ENCODE assay signal across 8 mouse cellular contexts in the genomic region with DNA sequence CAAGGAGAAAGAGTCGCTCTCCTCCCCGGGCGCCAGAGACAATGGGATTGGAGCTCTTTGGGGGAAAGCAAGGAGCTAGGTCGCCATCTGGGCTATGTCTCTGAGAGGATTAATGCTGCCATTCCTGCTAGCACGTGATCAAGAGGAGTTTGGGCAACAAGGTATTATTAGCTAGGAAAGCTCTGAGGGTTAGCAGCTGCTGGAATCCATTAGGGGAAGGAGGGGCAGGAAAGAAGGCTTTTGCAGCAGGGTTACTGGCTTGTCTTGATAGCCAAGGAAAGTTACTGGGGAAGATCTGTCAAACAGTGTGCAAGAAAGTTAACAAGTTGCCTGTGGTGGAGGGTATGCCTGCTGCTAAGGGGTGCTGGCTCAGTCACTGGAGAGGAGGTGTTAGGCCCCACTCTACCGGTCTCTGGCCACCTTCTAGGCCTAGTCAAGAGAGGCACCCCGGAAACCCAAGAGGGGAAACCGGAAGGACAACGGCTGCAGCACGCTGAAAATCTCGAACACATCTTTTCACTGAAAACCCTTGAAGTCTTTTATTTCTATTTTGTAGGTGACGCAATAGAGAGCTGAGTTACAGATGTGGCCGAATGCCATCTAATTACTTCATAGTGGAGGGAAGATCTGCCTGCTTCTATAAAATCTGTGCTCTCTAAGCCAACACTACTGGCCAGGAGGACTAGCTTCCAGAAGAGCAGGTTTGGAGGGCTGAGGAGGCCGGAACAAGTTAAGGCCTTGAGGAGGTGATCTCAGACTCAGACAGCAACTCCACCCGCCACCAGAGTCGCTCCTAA.
DNase-seq lines count a peak whose midpoint lies in the region; ATAC-seq and TF ChIP-seq lines count a peak whose summit lies in the region.

No protein-coding gene starts in this region.

- no peaks in the 10 kb centered on the region for H3K36me3 ChIP-seq in thymus, adult 2 months (ENCODE audit: control insufficient read depth, insufficient read depth, low read length)

- intact Hi-C loops in heart, postnatal 10 days (cut with DNase I): no loop called here
- intact Hi-C loops in left cerebral cortex, postnatal 10 days (cut with DNase I): no loop called here

- no peak for TF ChIP-seq CTCF in thymus, adult 2 months (IDR thresholded peaks at IDR 0.05; ENCODE audit: borderline replicate concordance, control insufficient read depth, extremely low read depth, insufficient read depth, low read length, poor library complexity)

- peak; percentile 14 for DNase-seq in Muller cell, postnatal 12 days (ENCODE audit: inconsistent ontology term)
- peak; percentile 69 for DNase-seq in embryo, embryonic 10 days (ENCODE audit: low spot score)
- peak; percentile 26 to 31 for DNase-seq in heart, postnatal 10 days
- DNase-seq in mesoderm, embryonic 11.5 days (ENCODE audit: low read depth, low spot score): peak; percentile 62
- no peak for DNase-seq in left cerebral cortex, postnatal 10 days (ENCODE audit: extremely low spot score in 1 of 2, low spot score in 2 of 2)
- no peak for DNase-seq in right cerebral cortex, adult 18-20 months
- no peak for DNase-seq in thymus, adult 2 months

- ATAC-seq in monocyte, adult 5-6 weeks (replicated peaks; ENCODE audit: insufficient number of reproducible peaks, low FRiP score, low TSS enrichment, poor library complexity, severe bottlenecking): no peak

- no peak overlapping the region for H3K27ac ChIP-seq in thymus, adult 2 months (ENCODE audit: control insufficient read depth, insufficient read depth, low read length)

- no peak for TF ChIP-seq POLR2A in thymus, adult 2 months (IDR thresholded peaks at IDR 0.05; ENCODE audit: control insufficient read depth, extremely low read depth, insufficient read depth, low read length, poor library complexity)

- H3K4me1 ChIP-seq in thymus, adult 2 months (replicated peaks; ENCODE audit: control insufficient read depth, insufficient read depth, low read length): no peaks in the 10 kb centered on the region

- WGBS in thymus, adult 2 months: 88% methylated on average over 16 of the region's 16 CpGs

- H3K27me3 ChIP-seq in thymus, adult 2 months (ENCODE audit: control insufficient read depth, insufficient read depth, low read length): no peaks in the 10 kb centered on the region

- H3K4me3 ChIP-seq in thymus, adult 2 months (ENCODE audit: control insufficient read depth, insufficient read depth, low read length): no peak overlapping the region

Comparison
In these comparisons a context has a peak if more than half of its experiments do, and no peak if none do; other contexts are left out.
1. DNase-seq: peak in Muller cell, postnatal 12 days (single experiment), embryo, embryonic 10 days (single experiment), heart, postnatal 10 days (2 of 2) and mesoderm, embryonic 11.5 days (single experiment); none in left cerebral cortex, postnatal 10 days (0 of 2), right cerebral cortex, adult 18-20 months (single experiment) and thymus, adult 2 months (single experiment).